Mouse (Mus musculus) C3H10T1/2 (cell line): ENCODE data around the gene Olfr270. TPM values are rescaled to one million over a fixed set of nuclear protein-coding genes. Genes with fewer than 3 reads are reported as not detected.

ENCODE experiments used
- polyA plus RNA-seq, 2 experiments: library from polyadenylated mRNA; unstranded; fragments of >200 nt; fragmentation: generic; extraction: Trizol; gene quantifications; one replicate each; pipeline ENCODE4 v1.2.1; 2012; ENCODE audit warnings: missing spikeins in 2 of 2

Olfr270 gene
- polyA plus RNA-seq: not detected

GRCm38 (mm10) chr4:52964247-52964646, at the start of gene Olfr270:
Olfr270 (plus strand) TSS chr4:52964547.

GRCm38 (mm10) chr4:52919078-52919477, 45.3 kb upstream of the Olfr270 start, which contains the start of gene Olfr272:
Olfr272 (minus strand) TSS chr4:52919178.

GRCm38 (mm10) chr4:52989248-52989647, 24.9 kb downstream of the Olfr270 start, which contains the start of gene Nipsnap3a:
Nipsnap3a (plus strand) TSS chr4:52989272.

DNA sequence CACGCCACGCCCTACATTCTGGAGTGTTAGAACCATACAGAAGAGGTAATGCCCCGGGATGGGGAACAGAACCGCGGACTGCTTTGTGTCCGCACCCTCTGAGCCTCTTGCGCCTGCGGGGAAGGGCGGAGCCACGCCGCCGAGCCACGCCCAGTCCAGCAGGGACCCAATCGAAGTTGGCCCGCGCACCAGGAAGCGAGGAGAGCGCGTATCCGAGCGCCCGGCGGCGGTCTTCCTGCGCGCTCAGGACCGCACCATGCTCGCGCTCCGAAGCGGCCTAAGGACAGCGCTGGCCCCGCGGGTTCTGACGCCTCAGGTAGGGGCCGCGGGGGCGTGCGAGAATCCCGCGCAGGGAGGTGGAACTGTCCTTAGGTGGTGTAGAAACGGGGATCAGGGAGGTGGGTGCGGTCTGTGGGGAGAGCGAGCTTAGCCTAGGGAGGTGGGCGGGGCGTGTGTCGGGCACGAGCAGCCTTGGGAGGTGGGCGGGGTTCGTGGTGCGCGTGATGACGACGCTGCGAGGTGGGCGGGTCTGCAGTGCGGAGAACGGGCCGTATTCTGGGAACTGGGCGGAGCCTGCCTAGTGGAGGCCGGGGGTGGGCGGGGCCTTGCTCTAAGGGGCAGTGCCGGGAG, 47.5 kb downstream of the Olfr270 start, which contains the start of gene Nipsnap3b:
Gene Nipsnap3b (plus strand): TSS at position 149 of the 630 bp plus-strand sequence.

Other genes starting within 250 kb of the Olfr270 start
- not detected for gene Olfr275, start 149.9 kb upstream of the Olfr270 start, polyA plus RNA-seq
- gene Olfr273, start 105.3 kb upstream of the Olfr270 start, polyA plus RNA-seq: not detected
- gene Olfr272, start 45.4 kb upstream of the Olfr270 start, polyA plus RNA-seq: not detected
- not detected for gene Nipsnap3a, start 24.7 kb downstream of the Olfr270 start, polyA plus RNA-seq
- gene Nipsnap3b, start 47.3 kb downstream of the Olfr270 start, polyA plus RNA-seq: 10 to 100 TPM; 11.7 to 20.0 TPM
- gene Abca1, start 195.3 kb downstream of the Olfr270 start, polyA plus RNA-seq: 1 to 10 TPM in 1 of 2 experiments, under 1 TPM in 1; 0.04 to 1.3 TPM